Mouse (Mus musculus) c-Kit-negative CD71-positive TER-119-positive erythroid progenitor cells, embryonic 14.5 days (primary cell): ENCODE results near the gene Zmiz1.
A peak's percentile ranks its signal among the peaks of the same experiment; 100 is the strongest.

Source experiments
- DNase-seq: peaks from one replicate; pipeline ENCODE4 v3.0.0-alpha.2; 2013; ENCODE audit warnings: low read depth, low spot score

Gene Zmiz1

DNA sequence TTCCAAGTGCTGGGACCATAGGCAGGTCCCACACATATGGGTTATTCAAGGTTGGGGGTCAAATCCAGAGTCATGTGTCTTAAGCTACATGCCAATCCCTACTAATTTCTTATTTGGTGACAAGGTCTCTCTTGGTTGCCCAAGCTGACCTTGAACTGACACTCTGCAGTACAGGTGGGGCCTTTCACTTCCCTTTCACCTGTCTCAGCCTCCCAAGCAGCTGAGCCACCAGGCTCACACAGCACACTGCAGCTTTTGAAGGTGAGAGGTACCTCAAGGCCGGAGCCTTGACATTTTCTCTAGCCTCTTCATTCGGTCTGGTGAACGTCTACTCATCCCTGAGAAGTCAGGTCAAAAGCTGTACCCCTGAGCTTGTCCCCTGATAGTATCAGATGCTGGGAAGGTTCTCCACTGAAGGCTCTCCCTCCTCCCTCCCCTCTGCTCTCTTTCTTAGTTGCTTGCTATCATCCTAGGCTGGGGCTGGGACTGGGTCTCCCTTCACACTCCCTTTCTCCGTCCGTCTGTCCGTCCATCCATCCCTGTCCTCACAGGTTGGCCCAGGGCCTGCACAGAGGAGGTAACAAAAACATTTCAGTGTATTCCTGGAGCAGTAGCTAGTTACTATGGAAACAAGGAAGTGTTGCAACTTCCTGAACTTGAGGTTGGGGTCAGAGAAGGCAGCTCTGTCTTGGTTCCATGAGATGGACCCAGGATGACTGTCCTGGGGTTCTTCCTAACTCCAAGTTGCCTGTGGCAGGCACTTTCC lies 13.3 kb downstream of the Zmiz1 start:
- no peak for DNase-seq

DNA sequence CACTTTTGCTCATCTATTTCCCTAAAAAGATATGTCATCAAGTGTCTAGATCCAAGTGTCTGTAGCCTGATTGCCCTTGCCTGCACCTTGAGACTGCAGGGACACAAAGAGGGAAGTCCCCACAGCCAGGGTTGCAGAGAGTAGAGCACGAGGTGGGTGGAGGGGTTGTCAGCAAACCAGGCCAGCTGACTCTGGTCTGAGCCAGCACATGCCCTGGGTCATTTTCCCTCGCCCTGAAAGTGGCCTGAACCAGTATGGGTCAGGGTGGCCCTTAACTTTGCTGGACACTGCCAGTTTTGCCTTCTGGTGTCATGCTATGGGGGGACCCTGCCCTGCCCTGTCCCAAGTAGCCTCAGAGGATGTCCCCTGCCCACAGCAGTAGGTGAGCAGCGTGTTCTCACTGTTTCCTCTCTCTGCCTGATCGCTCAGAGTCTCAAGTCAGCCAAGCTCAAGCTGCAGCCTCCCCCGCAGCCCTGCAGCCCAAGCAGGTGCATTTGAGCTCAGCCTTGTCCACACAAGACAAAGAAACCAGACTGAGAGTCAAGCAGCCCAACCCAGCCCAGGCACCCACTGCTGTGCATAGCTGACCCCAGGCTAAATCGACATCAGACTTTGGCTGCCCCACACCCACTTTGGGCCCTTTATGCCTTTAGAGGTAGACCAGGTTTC lies 14.1 kb downstream of the Zmiz1 start:
- DNase-seq = no peak

DNA sequence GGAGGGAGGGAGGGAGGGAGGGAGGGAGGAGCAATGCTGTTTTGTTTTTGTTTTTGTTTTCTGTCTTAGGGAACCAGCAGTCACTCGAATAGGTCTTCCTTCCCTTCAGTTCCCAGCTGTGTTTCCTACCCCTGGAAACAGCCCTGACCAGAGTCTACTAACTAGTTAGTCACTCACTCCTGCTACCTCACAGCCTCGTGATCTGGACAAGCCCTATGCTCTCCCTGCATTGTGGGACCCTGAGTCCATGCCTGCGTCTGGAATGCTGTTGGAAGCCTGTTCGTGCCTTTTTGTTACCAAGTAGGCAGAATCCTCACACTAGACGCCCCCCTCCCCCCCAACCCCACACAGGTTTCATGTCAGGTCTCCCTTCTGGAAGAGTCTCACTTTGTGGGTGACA lies 15.0 kb downstream of the Zmiz1 start:
- no peak for DNase-seq

DNA sequence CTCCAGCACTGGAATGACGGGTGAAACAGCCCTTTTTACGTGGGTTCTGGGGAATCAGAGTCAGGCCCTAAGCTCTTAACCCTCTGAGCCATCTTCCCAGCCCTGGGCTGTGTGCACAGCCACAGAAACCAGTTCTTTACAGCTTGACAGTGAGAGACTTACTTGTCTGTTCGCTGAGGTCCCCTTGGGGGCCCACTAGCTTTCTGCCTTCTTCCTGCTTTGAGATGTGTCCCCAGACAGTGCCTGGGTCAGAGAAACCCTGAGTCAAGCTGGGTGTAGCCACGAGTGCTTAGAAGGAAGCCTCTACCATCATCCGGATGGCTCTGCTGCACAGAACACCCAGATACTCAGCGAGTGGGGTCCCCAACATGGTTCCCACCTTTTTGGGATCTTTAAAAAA lies 15.7 kb downstream of the Zmiz1 start:
- no peak for DNase-seq

DNA sequence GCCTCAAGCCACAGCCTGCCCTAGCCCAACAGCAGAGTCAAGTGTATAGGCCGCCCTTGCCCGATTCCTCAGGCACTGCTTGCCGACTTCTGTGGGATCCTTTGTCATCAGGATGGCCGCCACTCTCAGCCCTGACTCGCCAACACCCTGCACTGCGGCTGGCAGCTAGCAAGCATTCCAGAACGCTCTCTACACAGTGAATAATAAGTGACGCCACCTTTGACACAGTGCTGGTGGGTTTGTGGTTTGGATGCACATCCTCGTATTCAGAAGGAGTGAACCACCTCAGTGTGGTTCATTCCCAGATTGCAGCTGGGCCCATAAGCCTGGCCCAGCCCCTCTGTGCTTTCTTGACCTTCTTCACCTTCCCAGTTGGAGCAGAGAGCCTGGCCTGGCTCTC lies 17.1 kb downstream of the Zmiz1 start:
- DNase-seq = no peak

DNA sequence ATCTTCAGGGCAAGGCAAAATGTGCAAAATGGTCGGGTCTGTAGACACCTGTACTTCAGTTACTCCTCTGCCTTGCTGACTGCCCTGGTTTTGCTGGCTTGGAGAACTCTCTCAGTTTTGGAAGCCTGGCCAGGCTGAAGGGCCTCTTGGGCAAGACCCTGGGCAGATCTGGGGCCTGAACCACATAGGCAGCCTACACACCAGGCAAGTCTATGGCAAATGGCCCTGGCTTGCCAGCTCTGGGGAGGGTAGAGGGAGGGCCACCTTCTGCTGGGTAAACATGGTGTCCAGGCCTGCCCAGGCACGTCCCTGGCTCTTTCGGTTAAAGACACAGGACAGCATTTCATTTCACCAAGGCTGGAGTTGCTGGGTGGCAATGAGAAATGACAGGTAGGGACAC lies 17.5 kb downstream of the Zmiz1 start:
- DNase-seq = no peak

DNA sequence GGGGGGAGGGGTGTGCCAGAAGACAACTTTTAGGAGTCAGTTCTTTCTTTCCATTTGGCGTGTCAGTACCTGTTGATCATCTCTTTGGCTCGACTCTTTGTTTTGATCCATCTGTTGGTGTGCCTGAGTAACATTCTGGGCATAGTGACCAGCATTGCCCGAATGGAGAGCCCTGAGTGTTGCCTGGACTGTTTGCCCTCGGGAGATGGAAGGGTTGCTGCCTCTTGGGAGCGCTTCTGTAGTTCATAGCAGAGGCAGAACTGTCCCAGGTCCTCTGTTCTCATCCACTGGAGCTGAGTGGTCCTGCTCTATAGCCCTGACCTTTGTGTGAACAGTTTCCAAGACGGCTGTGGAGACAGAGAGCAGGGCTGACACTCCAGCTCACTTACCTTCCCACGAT lies 18.3 kb downstream of the Zmiz1 start:
- DNase-seq = no peak

DNA sequence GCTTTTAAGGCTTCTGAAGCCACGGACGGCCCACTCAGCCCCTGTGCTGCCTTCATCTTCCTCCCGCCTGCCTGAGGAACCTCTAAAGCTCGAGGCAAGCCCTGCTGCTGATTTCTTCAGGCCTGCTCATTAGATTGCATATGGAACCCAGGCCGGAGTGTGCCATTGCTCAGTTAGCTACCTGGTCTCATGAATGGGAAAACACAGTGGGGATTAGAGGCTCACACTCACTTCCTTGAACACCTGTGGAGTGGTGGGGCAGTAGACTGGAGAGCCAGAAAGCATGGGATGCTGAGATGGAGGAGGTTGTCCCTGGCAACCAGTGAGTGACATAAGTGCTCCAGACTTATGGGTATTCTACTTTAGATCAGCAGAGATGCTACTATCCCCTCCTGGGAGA lies 19.3 kb downstream of the Zmiz1 start:
- no peak for DNase-seq

DNA sequence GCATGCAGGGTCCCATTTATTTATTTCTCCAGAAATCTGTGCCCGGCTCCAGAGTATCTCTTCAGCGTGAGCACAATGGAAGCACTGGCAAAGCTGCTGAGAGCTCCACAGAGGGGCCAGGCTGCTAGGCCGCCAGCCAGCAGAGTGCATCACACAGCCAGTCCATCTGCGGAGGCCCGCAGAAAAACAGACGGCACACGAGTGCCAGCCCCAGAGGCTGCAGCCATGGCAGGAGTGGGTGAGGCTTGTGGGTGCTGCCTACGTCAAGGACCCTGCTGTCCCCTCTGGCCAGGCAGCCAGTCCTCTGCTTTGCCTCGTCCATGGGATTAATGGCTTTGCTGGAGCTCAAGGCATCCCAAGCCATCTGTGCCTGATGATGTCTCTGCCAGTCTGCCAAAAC lies 19.8 kb downstream of the Zmiz1 start:
- no peak for DNase-seq

DNA sequence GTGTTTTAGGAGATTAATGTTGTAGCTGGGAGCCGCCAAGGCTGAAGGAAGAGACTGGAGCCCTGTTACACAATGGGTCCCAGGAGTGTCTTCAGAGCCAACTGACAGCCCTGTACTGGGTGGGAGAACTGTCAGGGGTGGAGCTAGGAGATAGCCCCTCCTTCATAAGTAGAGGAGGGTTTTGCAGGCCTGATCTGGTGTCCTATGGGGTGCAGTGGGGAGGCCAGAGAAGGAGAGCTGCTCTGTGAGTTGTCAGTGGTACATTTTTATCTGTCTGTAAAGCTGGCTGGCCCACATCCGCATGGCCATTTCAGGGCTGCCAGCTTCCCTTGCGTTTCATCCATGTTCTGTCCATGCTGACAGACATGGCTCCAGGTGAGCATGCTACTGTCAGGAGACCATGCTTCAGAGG lies 20.9 kb downstream of the Zmiz1 start:
- no peak for DNase-seq

DNA sequence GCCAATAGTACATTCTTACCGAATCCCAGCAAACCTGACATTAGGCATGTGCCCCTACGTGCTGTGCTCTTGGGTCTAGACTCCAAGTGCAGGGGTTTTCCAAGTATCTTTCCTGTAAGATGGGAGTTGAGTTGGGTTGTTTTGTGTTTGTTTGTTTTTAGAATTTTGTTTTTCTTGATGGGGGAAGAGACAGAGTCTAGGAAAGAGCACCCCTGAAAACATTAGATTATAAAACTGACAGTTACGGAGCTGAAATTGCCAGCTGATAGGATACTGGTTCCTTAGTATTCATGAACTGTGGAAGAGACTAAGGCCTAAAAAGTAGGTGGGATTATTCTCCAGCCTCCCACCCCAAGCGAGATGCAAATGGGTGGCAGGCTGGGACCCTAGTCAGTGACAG lies 21.5 kb downstream of the Zmiz1 start:
- DNase-seq = no peak

DNA sequence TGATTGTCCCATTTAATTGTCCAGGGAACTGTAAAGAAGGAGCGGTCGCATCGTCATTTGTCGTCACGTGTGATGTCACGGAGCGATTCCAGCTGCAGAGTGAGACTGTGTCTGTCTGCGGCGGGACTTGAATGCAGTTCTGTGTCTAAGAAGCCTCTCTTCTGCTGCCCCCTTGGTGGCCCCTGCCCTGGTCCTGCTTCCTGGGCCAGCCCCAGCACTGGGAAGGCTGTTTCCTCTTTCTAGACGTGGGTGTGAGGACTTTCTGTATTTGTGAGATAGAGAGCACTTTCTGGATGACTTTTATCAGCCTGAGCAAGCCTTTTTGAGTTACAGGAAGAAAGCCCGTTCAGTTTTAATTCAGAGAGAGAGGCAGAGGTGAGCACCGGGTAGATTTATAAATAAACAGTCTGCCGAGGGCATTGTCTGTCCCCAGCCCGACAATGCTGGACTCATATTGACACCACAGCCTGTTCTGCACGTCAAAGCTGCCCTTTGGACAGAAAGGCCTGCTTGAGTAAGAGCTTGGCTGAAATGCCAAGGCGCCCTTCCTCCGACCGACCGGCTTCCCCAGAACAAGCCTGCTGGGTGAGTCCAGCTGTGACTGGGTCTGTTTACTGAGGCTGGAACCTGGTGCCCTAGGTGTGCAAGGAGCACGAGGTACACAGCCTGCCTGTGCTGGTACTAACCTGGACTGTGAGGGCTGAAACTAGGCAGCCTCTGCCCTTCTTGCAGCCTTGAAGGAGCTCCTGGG lies 22.1 kb downstream of the Zmiz1 start:
- DNase-seq = peak; percentile 28

DNA sequence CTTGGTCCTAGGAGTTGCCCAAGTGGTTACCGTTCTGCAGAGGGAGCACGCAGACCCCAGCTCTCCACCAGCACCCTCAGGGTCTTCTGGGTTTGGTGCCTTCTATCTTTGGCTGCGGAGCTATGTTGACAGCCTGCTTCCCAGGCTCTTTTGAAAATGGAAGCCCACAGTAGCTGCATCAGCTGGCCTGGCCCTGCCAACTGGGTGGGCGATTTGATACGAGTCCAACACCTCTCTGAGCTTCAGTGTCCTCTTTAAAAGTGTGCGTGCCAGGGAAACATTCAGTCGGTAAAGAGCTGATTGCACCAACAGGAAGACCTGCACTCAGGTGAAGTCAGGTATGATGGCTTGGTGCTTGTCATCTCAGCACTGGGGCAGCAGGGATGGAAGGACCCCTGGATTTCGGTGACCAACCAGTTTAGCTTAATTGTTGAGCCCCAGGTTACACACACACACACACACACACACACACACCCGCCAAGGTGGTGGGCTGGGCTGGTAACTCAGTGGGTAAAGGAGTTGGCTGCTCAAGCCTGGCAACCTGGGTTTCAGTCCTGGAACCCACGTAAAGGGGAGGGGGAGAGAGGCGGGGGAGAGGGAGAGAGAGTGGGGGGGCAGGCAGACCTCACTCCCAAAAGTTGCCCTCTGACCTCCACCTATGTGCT lies 22.8 kb downstream of the Zmiz1 start:
- DNase-seq = no peak

DNA sequence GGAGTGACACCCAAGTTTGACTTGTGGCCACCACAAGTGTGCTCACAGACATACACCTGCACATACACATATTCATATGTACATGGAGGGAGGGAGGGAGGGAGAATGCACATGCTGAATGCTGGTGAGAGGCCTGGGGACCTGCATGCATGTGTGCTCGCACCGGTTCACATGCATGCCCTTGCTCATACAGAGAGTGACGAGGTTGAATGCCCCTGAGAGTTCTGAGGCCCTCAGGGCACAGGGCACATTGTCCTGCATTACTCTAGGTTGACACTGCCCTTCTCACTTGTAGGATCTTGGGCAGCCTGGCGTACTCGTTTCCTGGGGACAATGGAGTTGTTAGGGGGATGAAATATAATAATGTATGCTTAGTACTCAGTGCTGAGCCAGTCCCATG lies 23.4 kb downstream of the Zmiz1 start:
- DNase-seq = no peak

DNA sequence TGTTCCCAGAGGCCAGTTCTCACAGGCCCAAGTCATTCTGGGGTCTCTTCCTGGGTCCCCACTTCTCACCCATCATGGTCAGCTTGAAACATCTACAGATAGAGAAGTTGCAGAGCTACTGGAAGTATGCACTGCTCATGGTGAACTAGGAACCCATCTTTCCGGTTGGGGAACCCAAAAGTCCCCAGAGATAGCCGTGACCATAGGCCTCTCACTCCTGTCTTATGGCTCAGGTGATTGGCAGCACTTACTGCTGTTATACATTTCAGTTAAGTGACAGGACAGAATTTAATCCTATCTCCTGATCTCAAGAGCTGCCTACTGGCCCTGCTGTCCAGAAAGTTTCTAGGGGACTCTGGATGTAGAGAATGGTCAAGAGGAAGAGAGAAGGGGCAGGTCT lies 24.3 kb downstream of the Zmiz1 start:
- no peak for DNase-seq

DNA sequence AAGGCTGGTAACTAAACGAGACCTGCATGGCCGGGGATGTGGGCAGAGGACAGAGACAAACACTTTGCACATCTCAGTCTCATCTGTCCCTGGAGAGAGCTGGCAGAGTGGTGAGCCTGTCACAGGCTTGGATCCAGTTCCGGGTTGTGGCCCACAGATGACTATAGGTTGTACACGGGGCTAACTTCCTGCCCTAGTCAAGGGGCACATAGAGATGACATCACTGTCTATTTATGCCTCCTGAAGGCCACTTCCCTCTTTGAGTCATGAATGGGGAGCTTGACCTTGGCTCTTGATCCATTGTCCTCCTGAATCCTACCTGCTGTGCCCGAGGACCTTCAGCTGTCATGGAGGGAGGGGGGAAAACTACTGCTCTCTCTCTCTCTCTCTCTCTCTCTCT lies 25.1 kb downstream of the Zmiz1 start:
- DNase-seq = no peak

DNA sequence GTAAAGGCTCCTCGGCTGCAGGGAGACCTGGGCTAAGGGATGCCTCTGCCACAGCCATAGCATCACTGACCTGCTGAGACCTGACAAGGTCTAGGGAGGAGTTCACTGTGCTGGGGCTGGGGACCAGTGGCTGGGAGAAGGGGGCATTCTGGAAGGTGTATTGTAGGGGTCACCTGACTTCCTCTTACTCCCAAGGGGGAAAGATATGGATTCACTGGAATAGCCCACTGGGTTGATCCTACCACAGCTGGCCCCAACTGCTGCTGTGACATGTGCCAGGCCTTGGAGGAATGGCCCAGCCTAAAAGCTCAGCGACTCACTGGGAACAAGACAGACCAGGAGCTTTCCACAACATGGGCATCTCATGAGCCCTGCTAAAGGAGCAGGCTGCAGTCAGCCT lies 27.2 kb downstream of the Zmiz1 start:
- DNase-seq = no peak

DNA sequence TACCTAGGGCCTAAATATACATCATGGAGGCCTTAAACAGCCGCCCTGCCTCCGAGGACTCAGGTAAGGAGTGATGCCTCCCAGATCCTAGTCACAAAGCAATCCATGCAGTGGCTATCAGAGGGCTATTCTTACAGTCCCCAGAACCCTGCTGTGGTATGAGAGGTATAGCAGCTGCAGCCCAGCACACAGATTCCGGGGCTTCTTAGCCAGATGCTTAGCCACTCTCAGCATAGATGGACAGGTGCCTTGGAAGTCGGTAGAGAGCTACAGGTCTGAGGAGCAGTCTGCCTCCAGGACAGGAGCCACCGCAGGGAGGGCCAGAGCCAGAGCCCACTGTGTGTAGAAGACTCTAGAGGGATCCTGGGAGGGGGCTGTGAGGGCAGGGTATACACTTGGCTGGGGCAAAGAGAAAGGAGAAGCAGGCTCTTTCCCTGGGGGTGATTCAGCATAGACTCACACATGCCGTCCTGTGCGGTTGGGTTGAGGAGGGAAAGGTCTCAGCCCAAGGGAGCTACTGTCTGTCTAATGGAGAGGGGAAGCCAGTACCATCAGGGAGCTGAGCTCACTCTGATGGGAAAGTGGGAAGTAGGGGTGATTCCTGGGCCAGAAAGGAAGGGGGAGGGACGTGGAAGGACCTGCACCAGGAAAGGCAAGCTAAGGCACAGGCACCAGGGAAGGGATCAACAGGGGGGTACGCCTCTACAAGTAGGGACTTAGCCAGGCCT lies 27.9 kb downstream of the Zmiz1 start:
- no peak for DNase-seq

DNA sequence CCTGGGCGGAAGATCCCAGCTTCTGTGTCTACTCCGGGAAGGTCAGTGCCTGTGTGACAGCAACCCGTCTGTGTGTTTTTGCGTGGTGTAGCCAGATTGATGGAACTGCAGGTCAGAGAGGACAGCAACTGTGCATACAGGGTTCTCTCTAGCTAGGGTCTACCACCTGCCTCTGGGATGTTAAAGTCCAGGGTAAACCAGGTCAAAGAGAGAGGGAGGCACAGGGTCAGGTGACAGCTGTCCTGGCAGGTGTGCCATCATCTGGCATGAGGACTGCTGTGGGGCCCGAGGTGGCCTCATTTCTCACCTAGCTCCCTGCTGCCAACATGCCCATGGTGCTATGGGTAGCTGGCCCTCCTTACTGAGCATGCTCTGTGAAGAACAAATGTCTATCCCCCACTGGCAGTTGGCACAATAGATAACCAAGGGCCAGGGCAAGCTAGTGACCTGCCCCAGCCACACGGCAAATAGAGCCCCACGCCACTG lies 28.5 kb downstream of the Zmiz1 start:
- no peak for DNase-seq

DNA sequence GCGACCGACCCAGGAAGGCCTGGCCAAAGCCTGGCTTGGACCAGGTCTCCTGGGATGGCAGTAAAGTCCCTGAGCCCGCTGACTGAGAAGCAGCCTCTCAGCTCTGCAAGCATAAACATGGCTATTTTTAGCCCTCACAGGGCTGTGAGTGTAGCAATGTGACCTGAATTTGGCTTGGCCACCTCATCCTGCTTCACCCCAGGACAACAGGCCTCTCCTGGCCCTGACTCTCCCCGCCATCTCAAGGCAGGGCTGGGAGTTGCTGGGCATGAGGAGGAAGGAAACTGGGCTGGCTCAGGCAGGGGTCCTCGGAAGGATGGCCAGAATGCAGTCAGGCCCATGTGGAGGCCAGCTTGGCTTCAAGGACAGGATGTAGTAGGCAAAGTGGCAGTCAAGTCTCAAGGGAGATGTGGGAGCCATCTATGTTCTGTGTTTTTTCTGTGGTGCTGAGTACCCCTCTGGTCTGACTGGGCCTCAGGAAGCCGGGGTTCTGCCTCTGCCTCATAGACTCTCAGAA lies 29.2 kb downstream of the Zmiz1 start:
- DNase-seq = no peak
